Mouse (Mus musculus) neutrophil, adult 5-6 weeks (primary cell): Measurements from ENCODE around the gene Foxp1. TPM values are rescaled to one million over a fixed set of nuclear protein-coding genes. Genes with fewer than 3 reads are reported as not detected.

Source experiments
- ATAC-seq: fragments of 151-379, 151-347 bp; 2 replicates; pipeline ENCODE4 v1.8.0; 2017; ENCODE audit warnings: mild to moderate bottlenecking, moderate TSS enrichment; ENCODE audit not compliant: insufficient number of reproducible peaks, poor library complexity, low FRiP score, severe bottlenecking; ENCODE audit errors: extremely low read depth
- total RNA-seq: library from RNA; stranded (forward); fragments of 200-1000 nt; gene quantifications from 2 replicates; pipeline ENCODE4 v1.2.3, GENCODE M21; 2017

The Foxp1 gene
- total RNA-seq, 1 experiment from 2014 or later = 448 TPM

GRCm38 (mm10) chr6:99489900-99490648 is 32.4 kb downstream of the Foxp1 start:
- ATAC-seq = peak; percentile 31; the same call in 1 of the 2 replicates

- no peak for ATAC-seq
Measured at GRCm38 (mm10) chr6:99489423-99489822, 33.1 kb downstream of the Foxp1 start.

- no peak for ATAC-seq
Measured at GRCm38 (mm10) chr6:99485884-99486640, 36.5 kb downstream of the Foxp1 start.

GRCm38 (mm10) chr6:99485217-99485883 is 37.2 kb downstream of the Foxp1 start:
- peak; percentile 53; the same call in 1 of the 2 replicates for ATAC-seq

GRCm38 (mm10) chr6:99484884-99485216 is 37.7 kb downstream of the Foxp1 start:
- ATAC-seq = no peak

GRCm38 (mm10) chr6:99484197-99484725 is 38.3 kb downstream of the Foxp1 start:
- ATAC-seq = no peak

GRCm38 (mm10) chr6:99483556-99483955 is 39.0 kb downstream of the Foxp1 start:
- no peak for ATAC-seq

- ATAC-seq = no peak
Measured at GRCm38 (mm10) chr6:99481568-99481967, 41.0 kb downstream of the Foxp1 start.

- ATAC-seq = no peak
Measured at GRCm38 (mm10) chr6:99478873-99479650, 43.5 kb downstream of the Foxp1 start.

- no peak for ATAC-seq
Measured at GRCm38 (mm10) chr6:99475040-99475439, 47.5 kb downstream of the Foxp1 start.

- ATAC-seq = no peak
Measured at GRCm38 (mm10) chr6:99470906-99471305, 51.6 kb downstream of the Foxp1 start.

- no peak for ATAC-seq
Measured at GRCm38 (mm10) chr6:99469134-99469834, 53.2 kb downstream of the Foxp1 start.

GRCm38 (mm10) chr6:99467831-99468230 is 54.7 kb downstream of the Foxp1 start:
- ATAC-seq = no peak

- ATAC-seq = no peak
Measured at GRCm38 (mm10) chr6:99467109-99467508, 55.4 kb downstream of the Foxp1 start.

- ATAC-seq = no peak
Measured at GRCm38 (mm10) chr6:99466354-99466753, 56.2 kb downstream of the Foxp1 start.

- ATAC-seq = no peak
Measured at GRCm38 (mm10) chr6:99464449-99464848, 58.1 kb downstream of the Foxp1 start.

- no peak for ATAC-seq
Measured at GRCm38 (mm10) chr6:99463906-99464305, 58.6 kb downstream of the Foxp1 start.

- ATAC-seq = no peak
Measured at GRCm38 (mm10) chr6:99458775-99459174, 63.7 kb downstream of the Foxp1 start.
